Mouse (Mus musculus) CD4-positive helper T cell, adult 2 months (primary cell): ENCODE measurements at regions not wholly inside any gene's neighbourhood (a gene's known extent, or its start where the extent isn't known, plus 50 kb on each side); places are given as distances from the start of the nearest gene placed in this dataset.

Experiments
- DNase-seq: peaks from one replicate; pipeline ENCODE4 v3.0.0-alpha.2; 2012; ENCODE audit warnings: low read depth, missing footprints, low spot score

- DNase-seq, result no peak
Observed at GRCm38 (mm10) chr16:95844691-95845090, 142.8 kb downstream of the Ets2 start.

DNA sequence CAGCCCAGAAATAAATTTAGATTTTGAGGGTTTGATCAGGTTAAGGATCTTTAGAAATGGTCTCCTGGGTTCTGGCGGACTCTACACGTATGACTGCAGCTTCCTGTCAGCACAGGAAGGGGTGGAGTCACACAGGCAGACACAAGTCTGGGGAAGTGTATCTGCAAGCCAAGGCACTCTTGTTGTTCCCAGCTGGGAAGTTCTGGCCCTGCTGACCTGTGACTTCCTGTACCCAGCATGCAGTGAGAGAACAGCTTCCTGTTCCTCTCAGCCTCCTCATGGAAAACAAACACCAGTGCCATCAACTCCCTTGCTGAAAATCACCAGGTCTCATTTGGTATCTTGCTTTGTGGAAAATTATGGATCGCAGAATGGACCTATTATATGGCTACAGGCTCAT lies 140.9 kb downstream of the Ets2 start:
- DNase-seq, result no peak

GRCm38 (mm10) chr16:95839512-95840253 lies 137.8 kb downstream of the Ets2 start:
- no peak for DNase-seq

- DNase-seq, result no peak
Observed at GRCm38 (mm10) chr16:95838886-95839430, 137.1 kb downstream of the Ets2 start.

DNA sequence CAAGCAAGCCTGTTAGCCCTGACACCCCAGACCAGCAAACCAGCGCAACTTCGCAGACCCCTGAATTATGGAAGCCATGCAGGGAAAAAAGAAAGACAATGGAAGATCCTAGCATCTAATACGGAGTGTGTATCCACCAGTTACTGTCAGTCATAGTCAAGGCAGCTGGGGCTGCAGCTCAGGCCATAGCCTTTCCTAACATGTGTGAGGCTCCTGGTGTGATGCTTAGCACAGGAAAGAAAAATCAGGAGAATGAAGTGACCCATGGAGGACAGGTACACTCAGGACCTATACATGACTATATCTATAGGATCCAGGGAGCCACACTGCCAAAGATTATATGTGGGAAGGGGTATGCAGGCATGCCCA lies 136.6 kb downstream of the Ets2 start:
- DNase-seq, result no peak

DNA sequence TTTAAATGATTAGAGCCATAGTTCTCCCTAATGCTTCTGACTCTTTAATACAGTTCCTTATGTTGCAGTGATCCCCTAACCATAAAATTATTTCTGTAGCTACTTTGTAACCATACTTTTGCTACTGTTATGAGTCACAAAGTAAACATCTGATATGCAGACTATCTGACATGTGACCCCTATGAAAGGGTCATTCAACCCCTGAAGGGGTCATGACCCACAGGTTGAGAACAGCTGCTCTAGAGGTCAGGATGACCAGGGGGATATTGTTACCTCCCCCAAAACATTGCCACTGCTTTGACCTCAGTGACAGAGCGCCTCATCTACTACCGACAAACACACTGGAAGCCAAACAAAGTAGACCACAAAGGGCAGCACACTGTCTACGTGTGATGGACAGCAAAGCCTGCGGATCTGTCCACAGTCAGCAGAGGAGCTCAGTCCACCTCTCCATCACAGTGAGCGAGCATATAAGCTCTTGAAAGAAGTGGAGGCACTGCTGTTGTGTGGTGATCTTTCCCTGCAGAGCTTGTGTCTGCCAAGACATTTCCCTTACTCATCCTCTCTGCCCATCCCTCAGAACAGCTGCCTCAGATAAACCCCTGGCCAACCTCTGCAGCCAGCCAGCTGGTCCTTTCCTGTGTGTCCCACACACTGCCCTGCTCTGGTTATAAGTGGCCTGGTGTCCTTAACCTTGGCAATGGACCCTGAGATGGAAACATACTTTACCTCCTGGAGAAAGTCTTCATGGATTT lies 136.0 kb downstream of the Ets2 start:
- no peak for DNase-seq

- DNase-seq, result no peak
Observed at GRCm38 (mm10) chr16:95835941-95836340, 134.1 kb downstream of the Ets2 start.

DNA sequence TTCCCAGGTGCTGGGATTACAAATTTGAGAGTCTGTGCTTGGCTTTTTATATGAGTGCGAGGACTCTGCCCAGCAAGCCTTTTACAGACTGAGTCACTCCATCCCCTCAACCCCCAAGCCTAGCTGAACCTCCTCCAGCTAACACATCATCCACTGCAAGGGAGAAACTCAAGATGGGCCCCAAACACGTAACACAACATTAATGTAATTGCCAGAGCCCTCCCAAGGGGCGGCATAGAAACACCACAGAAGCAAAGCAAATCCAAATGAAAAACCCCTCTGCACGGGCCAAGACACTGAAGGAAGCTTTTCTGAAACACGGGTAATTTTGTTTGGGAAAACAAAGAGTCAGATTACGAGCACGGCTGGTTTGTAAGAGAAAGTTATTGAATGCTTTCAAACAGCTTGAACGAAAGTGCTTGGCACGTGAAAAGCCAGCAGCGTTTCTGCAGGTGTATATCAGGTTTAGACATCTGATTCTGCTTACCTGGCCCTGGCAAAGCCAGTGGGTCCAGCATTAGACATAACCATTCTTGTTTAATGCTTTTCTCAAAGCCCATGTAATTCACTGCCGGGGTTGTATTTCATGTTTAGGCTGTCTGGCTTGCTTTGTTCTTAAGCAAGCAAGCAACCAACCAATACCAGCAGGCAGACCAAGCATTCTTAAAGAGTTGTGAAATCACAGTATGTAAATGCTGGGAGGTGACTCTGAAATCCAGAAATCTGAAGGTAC lies 132.8 kb downstream of the Ets2 start:
- no peak for DNase-seq

DNA sequence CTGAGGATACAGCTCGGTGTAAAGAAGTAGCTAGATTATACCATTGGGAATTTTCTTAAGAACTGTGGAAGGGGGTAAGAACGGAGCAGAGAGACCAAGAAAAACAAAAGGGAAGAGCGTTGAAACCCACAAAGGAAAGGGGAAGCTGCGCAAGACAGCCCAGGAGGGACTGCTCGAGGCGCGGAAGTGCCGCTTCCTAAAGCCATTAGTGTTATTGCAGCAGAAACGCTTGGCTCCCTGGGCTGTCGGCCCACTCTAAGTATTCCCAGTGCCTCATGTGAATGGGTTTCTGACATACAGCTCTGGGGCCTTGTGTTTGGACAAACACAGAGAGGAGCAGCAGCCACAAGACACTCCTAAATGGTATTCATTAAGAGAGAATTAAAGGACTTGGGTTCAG lies 131.6 kb downstream of the Ets2 start:
- DNase-seq, result no peak

DNA sequence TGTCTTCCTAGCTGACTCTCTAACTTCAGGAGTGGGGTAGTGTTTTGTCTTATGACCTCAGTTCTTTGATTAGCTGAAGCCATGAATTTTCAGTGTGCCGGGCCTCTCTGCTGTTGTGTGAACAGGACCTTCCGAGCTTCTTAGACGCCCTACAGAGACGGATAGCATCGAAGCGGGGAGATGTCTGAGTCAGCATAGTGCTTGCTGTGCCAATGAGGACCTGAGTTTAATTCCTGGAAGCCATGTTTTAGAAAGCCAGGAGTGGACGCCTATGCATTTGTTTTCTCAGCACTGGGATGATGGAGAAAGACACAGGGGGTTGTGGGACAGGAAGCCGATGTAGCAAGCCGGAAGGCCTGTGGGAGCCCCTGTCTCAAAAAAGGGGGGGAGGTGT lies 130.5 kb downstream of the Ets2 start:
- no peak for DNase-seq

GRCm38 (mm10) chr16:95831566-95832345 lies 129.9 kb downstream of the Ets2 start:
- no peak for DNase-seq

DNA sequence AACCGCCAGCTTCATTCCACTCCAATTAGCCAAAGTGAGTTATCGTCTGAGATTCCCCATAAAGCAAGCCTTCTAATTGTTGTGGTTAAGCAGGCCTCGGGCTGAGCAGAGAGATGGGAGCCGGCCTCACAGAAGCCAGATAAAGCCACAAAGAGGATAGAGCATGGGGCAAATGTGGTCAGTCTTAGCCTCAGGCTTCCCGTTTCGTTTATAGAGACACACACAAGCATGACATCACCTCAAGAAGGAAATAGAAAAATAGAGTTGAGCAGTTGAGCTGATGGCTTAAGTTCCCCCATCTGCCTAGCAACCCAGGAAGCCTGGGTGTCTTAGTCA lies 125.5 kb downstream of the Ets2 start:
- peak; percentile 84 for DNase-seq

DNA sequence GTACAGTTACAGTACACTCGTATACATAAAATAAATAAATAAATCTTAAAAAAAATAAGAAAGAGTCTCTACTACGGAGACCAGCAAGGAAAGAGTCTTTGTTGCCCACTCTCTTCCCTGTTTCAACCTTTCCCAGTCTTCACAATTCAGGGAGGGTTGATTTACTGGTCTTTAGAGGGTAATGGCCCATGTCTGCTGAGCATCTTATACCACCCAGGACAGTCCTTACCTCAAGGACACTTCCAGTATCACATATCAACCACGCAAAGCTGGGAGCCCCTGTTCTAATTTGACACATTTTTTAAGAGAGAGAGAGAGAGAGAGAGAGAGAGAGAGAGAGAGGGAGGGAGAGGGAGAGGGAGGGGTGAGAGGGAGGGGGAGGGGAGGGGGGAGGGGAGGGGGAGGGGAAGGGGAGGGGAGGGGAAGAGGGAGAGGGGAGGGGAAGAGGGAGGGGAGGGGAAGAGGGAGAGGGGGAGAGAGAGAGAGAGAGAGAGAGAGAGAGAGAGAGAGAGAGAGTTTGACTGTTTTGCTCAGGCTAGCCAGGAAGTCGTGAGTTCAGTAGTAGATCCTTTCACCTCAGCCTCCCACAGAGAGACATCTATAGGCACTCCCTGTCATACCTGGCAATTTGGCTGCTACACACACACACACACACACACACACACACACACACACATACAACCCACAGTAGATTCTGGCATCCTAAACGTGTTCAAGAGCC lies 125.0 kb downstream of the Ets2 start:
- no peak for DNase-seq

DNA sequence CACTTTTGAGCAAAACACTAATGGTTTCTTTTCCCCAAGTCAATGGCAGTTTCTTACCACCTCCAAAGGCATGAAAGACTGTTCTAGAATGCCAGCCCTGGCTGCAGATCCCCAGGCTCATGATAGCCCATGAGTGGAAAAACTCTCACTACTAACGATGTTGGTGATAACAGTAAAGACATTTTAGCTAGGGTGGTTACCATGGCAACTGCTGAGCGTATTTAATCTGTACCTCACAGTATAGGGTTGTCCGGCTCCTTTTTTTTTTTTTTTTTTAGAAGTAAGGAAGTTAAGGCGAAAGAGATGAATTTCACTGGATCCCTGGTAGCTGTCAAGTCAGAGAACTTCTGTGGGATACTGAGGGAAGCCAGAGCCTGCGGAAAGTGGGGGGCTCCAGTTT lies 123.8 kb downstream of the Ets2 start:
- peak; percentile 77 for DNase-seq

GRCm38 (mm10) chr16:95824720-95825534 lies 123.1 kb downstream of the Ets2 start:
- no peak for DNase-seq

DNA sequence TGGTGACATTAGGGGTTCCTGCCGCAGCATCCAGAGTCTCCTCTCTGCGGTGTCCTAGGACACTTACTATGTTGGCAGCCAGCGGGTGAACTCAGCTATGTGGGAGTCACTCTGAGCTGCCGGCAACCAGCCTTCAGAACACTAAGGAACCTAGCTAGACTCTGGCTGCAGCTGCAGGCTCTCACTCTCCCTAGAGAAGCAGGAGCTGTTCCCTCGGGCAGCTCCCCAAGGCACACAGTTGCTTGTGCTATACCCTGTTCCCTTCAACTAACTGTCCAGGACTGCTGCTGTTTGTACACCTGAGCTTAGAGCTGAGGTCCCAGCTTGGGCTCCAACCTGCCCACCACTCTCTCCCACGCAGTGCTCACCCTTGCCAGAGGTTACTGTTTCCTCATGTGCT lies 121.9 kb downstream of the Ets2 start:
- DNase-seq, result no peak

- DNase-seq, result peak; percentile 60
Observed at GRCm38 (mm10) chr16:95821080-95821479, 119.2 kb downstream of the Ets2 start.

DNA sequence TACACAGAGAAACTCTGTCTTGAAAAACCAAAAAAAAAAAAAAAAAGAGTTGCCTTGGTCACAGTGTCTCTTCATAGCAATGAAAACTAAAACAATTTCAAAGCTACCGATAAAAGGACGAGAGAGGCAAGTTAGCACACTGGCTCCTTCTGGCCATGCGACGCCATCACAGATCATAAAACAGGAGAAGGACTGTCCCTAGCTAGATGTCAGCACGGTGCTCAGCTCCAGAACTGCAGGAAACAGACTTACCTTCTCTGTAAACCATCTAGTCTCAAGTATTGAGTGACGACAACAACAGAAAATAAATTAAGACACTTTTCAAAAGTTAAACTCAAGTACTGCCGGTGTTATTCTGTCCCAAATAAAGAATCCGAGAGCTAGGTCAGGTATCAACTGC lies 118.7 kb downstream of the Ets2 start:
- no peak for DNase-seq

DNA sequence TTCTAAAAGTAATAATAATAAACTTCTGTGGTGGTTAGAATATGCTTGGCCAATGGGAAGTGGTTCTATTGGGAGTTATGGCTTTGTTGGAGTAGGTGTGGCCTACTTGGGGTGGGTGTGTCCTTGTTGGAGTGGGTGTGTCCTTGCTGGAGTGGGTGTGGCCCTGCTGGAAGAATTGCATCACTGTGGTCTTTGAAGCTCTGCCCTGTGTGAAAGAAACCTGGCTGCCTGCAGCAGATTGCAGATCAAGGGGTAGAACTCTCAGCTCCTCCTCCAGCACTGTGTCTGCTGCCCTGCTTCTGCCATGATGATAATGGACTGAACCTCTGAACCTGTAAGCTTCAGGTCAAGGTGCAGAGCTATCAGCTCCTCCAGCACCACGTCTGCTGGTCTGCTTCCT lies 118.1 kb downstream of the Ets2 start:
- DNase-seq, result peak; percentile 67

- DNase-seq, result peak; percentile 81
Observed at GRCm38 (mm10) chr16:95815966-95816365, 114.1 kb downstream of the Ets2 start.
